Mouse (Mus musculus) neural tube, embryonic 14.5 days (tissue): ENCODE results near the gene Ttc26. TPM values are rescaled to one million over a fixed set of nuclear protein-coding genes. Genes with fewer than 3 reads are reported as not detected.

ENCODE experiments used
- ATAC-seq: fragments of 200-750 bp; cut with Nextera tagmentation; 2 replicates; pipeline ENCODE4 v1.8.0; 2017; ENCODE audit warnings: low read depth, mild to moderate bottlenecking, moderate TSS enrichment, moderate library complexity
- H3K27ac ChIP-seq: fragments of 300-500 bp; sonication (generic); 2 replicates; pipeline ENCODE4 v1.5.1; 2014; ENCODE audit warnings: low read depth, mild to moderate bottlenecking, control low read depth, low read length, moderate library complexity, mixed read lengths
- H3K27me3 ChIP-seq: fragments of 300-500 bp; sonication (generic); 2 replicates; pipeline ENCODE4 v1.6.1; 2014; ENCODE audit warnings: low read length; ENCODE audit not compliant: control insufficient read depth, insufficient read depth
- H3K36me3 ChIP-seq: fragments of 300-500 bp; sonication (generic); 2 replicates; pipeline ENCODE4 v1.6.1; 2014; ENCODE audit warnings: low read length, mixed read lengths; ENCODE audit not compliant: control insufficient read depth, insufficient read depth
- H3K4me1 ChIP-seq: fragments of 300-500 bp; sonication (generic); 2 replicates; pipeline ENCODE4 v1.6.1; 2014; ENCODE audit warnings: low read length; ENCODE audit not compliant: control insufficient read depth, insufficient read depth
- H3K4me2 ChIP-seq: fragments of 300-500 bp; sonication (generic); 2 replicates; pipeline ENCODE4 v1.6.1; 2014; ENCODE audit warnings: mild to moderate bottlenecking, low read depth, low read length, control low read depth
- H3K4me3 ChIP-seq: fragments of 300-500 bp; sonication (generic); 2 replicates; pipeline ENCODE4 v1.5.1; 2014; ENCODE audit warnings: low read depth, low read length, control low read depth, mixed read lengths
- H3K9ac ChIP-seq: fragments of 300-500 bp; sonication (generic); replicated peaks from 2 replicates; pipeline ENCODE4 v1.6.1; 2014; ENCODE audit warnings: low read depth, mild to moderate bottlenecking, control low read depth, low read length, mixed read lengths
- H3K9me3 ChIP-seq: fragments of 300-500 bp; sonication (generic); 2 replicates; pipeline ENCODE4 v1.6.1; 2016; ENCODE audit warnings: low read length; ENCODE audit not compliant: control insufficient read depth
- WGBS: fragments of 180-500 bp; shearing (Covaris S2); extraction: QIAGEN DNeasy Blood & Tissue Kit; methylation state at CpG from one replicate; pipeline ENCODE4 v1.1.7; 2014; 5-methylcytosine and 5-hydroxymethylcytosine counted together
- polyA plus RNA-seq: library from polyadenylated mRNA; unstranded; fragments of >200 nt; fragmentation: Nextera tagmentation; extraction: Ambion mirVana; gene quantifications from 2 replicates; pipeline ENCODE4 v1.2.1, GENCODE M21; 2014

Gene Ttc26
- polyA plus RNA-seq, 1 experiment from 2014 or later = 4.9 TPM

GRCm38 (mm10) chr6:38344006-38344670 lies 37.1 kb upstream of the Ttc26 start:
- 87% methylated on average over 7 of the region's 7 CpGs for WGBS
- H3K4me1 ChIP-seq = no peaks in the 10 kb centered on the region
- no peaks in the 10 kb centered on the region for H3K36me3 ChIP-seq
- no peak for ATAC-seq
- no peaks in the 10 kb centered on the region for H3K27me3 ChIP-seq
- no peak overlapping the region for H3K9ac ChIP-seq
- no peaks in the 10 kb centered on the region for H3K9me3 ChIP-seq
- H3K4me3 ChIP-seq = no peak overlapping the region
- no peak overlapping the region for H3K27ac ChIP-seq
- no peak overlapping the region for H3K4me2 ChIP-seq

DNA sequence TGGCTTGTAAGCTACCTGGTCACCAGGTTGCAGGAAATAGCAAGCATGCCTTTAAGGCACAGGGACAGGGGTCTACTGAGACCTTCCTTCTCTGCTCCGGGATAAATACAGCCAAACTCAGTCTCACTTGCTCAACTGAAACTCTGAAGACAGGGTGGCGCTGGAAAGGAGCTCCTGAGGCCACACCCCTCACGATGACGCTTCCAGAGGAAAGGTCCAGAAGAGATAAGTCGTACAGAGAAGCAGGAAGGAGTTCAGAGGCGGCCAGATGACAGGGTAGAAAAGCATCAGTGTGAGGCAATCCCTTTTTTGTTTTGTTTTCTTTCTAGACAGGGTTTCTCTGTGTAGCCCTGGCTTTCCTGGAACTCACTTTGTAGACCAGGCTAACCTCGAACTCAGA lies 35.5 kb upstream of the Ttc26 start:
- no peaks in the 10 kb centered on the region for H3K27me3 ChIP-seq
- no peaks in the 10 kb centered on the region for H3K9me3 ChIP-seq
- no peak overlapping the region for H3K9ac ChIP-seq
- ATAC-seq = no peak
- no peak overlapping the region for H3K4me3 ChIP-seq
- no peaks in the 10 kb centered on the region for H3K4me1 ChIP-seq
- no peak overlapping the region for H3K27ac ChIP-seq
- WGBS = 62% methylated on average over 7 of the region's 7 CpGs
- no peaks in the 10 kb centered on the region for H3K36me3 ChIP-seq
- no peak overlapping the region for H3K4me2 ChIP-seq

DNA sequence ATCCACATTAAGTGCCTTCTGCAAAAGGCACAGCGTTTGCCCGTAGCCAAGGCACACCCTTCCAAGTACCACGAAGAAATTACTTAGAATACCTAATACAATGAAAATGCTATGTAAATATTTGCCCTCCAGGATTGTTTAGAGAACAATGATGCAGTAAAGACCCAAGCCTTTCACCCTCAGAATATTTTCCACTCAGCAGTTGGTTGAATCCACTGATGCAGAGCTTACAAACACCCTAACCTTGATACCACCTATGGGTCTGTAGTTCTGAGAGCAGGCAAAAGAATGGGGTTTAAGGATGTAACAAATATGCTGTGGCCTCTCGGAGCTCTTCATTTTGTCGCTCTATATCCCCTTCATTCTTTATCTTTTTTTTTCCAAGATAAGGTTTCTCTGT lies 33.4 kb upstream of the Ttc26 start:
- no peak overlapping the region for H3K4me2 ChIP-seq
- H3K4me1 ChIP-seq = no peaks in the 10 kb centered on the region
- H3K9ac ChIP-seq = no peak overlapping the region
- no peak overlapping the region for H3K27ac ChIP-seq
- no peaks in the 10 kb centered on the region for H3K9me3 ChIP-seq
- WGBS = 79% methylated on average over 5 of the region's 5 CpGs
- peaks cover 14% of the 10 kb centered on the region for H3K27me3 ChIP-seq
- no peak for ATAC-seq
- no peaks in the 10 kb centered on the region for H3K36me3 ChIP-seq
- no peak overlapping the region for H3K4me3 ChIP-seq

DNA sequence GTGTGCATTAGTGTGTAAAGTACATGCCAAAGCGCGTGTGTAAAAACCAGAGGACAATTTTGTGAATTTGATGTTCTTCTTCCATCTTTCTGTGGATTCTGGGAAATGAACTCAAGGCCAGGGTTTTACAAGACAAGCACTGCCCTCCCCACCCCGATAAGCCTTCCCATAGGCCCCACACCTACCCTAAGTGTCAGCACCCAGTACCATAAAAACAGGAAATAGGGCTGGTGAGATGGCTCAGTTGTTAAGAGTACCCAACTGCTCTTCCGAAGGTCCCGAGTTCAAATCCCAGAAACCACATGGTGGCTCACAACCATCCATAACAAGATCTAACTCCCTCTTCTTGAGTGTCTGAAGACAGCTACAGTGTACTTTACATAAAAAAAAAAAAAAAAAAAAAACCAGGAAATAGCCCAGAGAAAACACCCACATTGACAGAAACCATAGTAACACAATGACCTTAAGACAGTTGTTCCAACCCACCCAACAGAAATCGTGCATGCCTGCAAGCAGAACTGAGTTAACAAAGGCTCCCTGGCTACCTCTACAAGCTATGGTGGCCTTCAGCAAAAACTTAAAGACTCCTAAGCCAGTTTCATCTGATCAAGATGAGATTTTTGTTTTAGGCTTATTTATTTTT lies 32.3 kb upstream of the Ttc26 start:
- Histone ChIP-seq H3K27me3 (peaks cover 14% of the 10 kb centered on the region), H3K9me3 (no peaks in the 10 kb centered on the region), H3K4me1 (0 out of 2 replicates have a peak, but pooled peaks cover 3% of the 10 kb centered on the region), H3K4me3 (no peak overlapping the region), H3K4me2 (no peak overlapping the region), H3K9ac (no peak overlapping the region), H3K27ac (no peak overlapping the region), H3K36me3 (no peaks in the 10 kb centered on the region)
- WGBS = 95% methylated on average over 6 of the region's 6 CpGs
- no peak for ATAC-seq

GRCm38 (mm10) chr6:38349806-38350205 lies 31.5 kb upstream of the Ttc26 start:
- H3K9ac ChIP-seq = no peak overlapping the region
- no peak overlapping the region for H3K4me3 ChIP-seq
- H3K36me3 ChIP-seq = no peaks in the 10 kb centered on the region
- no peaks in the 10 kb centered on the region for H3K9me3 ChIP-seq
- H3K27me3 ChIP-seq = peaks cover 14% of the 10 kb centered on the region
- ATAC-seq = no peak
- 82% methylated on average over 9 of the region's 9 CpGs for WGBS
- no peak overlapping the region for H3K4me2 ChIP-seq
- H3K27ac ChIP-seq = no peak overlapping the region
- H3K4me1 ChIP-seq = 0 out of 2 replicates have a peak, but pooled peaks cover 3% of the 10 kb centered on the region

DNA sequence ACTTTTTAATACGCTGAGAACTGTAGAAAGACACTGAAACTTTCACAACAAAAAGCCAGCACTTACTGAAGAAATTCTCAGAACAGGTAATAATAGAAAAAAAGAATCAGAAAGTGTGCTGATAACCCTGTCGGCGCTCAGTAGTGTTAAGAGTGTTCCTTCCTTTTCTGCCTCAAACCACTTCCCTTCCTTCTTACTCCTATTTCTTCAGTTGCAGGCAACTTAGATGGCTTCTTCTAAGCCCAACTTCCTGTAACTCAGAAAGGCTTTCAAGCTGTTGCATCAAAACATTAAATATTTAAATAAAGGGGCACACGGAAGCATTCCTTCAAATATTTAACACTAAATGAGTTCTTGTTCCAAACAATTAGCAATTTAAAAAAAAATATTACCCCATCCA lies 29.3 kb upstream of the Ttc26 start:
- WGBS = 59% methylated on average over 4 of the region's 4 CpGs
- no peak for ATAC-seq
- Histone ChIP-seq H3K27ac (no peak overlapping the region), H3K9me3 (no peaks in the 10 kb centered on the region), H3K36me3 (no peaks in the 10 kb centered on the region), H3K4me3 (no peak overlapping the region), H3K4me2 (no peak overlapping the region), H3K4me1 (0 out of 2 replicates have a peak, but pooled peaks cover 3% of the 10 kb centered on the region), H3K27me3 (peaks cover 14% of the 10 kb centered on the region), H3K9ac (no peak overlapping the region)

DNA sequence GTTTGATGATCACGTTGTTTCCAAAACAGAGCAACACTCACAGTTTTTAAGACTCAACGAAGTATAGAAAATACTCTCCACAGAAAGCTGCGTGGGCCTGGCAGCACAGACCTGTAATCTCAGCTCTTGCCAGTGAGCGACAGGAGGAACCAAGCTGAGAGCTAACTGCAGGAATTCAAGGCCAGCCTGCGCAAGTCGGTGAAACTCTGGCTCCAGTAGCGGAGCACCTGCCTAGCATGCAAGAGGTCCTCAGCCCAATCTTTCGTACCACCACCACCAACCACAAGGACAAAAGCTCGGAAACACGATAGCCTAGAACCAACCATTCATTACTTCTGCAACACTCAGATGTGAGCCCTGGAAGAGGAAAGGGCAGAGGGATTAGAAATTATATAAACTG lies 28.8 kb upstream of the Ttc26 start:
- 12% methylated on average over 10 of the region's 10 CpGs for WGBS
- ATAC-seq = no peak
- Histone ChIP-seq H3K4me3 (no peak overlapping the region), H3K27me3 (peaks cover 14% of the 10 kb centered on the region), H3K9me3 (no peaks in the 10 kb centered on the region), H3K9ac (no peak overlapping the region), H3K4me1 (0 out of 2 replicates have a peak, but pooled peaks cover 3% of the 10 kb centered on the region), H3K27ac (no peak overlapping the region), H3K4me2 (no peak overlapping the region), H3K36me3 (no peaks in the 10 kb centered on the region)

DNA sequence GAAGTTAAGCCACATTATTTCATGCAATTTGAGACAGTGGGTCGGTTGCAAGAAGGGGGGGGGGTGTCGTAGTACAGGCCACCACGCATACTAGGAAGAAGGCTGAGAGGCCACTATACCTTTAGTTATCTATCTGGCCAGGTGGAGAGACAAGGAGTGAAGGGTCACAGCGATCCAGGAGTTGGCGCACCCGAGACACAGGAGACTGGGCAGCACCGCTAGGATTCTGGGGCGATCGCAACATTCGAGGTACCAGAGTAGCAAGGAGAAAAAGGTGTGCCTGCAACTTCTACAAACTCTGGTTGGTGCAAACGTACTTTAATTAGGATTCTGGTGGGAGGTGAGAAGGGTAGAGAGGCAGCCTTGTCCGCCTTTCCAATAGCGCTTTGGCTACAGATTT lies 28.1 kb upstream of the Ttc26 start:
- peaks cover 14% of the 10 kb centered on the region for H3K27me3 ChIP-seq
- no peak for ATAC-seq
- no peaks in the 10 kb centered on the region for H3K36me3 ChIP-seq
- no peaks in the 10 kb centered on the region for H3K9me3 ChIP-seq
- no peak overlapping the region for H3K27ac ChIP-seq
- 7% methylated on average over 13 of the region's 13 CpGs for WGBS
- H3K4me3 ChIP-seq = no peak overlapping the region
- H3K4me2 ChIP-seq = no peak overlapping the region
- H3K4me1 ChIP-seq = 0 out of 2 replicates have a peak, but pooled peaks cover 3% of the 10 kb centered on the region
- H3K9ac ChIP-seq = no peak overlapping the region
